Mouse (Mus musculus) urinary bladder, postnatal 10 days (tissue): ENCODE data around the gene Kcnk16.

Source experiments
- DNase-seq: peaks from one replicate; pipeline ENCODE4 v3.0.0; 2022; ENCODE audit warnings: low spot score

Kcnk16 gene

DNA sequence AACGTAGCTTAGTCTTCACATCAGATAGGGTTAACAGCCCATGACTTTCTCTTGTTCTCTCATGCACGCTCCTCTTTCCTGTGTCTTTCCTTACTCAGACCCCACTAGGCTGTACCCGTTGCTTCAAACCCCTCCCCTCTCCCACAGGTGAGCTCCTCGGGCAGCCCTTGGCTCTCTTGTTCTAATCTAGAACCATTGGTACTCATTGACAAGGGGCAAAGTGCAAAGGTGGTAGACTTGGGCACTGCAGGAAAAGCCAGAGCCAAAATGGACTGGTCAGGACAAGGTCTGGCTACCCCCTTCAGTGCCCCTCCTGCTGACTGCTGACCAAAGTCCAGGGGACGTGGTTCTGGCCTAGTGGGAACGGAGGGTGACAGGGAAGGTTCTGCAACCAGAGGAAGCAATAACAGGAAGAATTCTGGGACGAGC lies 38.9 kb downstream of the Kcnk16 start:
- no peak for DNase-seq

DNA sequence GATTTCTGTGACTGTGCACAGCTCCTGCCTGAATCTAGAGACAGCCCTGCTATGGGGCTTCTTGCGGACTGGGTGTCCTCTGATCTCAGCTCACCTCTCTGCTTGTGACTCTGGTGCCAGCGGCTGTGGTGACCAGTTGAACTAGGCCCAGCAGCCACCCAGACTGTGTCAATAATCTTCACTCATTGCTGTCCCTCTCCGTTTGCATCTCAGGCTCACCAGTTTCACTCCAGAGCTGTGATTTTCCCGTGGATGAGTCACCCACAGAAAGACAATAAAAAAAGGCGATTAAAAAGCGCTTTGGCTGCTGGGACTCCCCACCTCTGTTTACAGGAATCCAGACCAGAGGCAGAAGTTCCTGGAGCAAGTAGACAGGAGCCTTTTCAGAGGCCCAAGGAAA lies 39.6 kb downstream of the Kcnk16 start:
- DNase-seq, result no peak

DNA sequence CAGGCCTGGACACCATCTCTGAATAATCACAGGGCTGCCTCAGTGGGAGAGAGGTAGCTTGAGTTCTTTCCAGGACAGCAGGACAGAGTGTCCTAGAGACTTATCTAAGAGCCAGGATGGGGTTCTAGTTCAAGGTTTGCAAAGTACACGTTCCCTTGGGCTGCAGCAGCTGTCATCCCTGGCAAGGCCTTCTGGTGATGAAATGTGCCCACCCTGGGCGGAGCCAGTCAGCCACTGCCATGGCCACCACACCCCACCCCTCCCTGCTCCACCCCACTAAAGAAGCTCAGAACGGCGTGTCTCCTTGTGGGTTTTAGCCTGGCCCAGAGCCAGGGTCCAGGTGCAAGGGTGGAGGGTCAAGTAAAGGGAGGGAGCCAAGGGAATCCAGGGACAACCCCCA lies 40.7 kb downstream of the Kcnk16 start:
- no peak for DNase-seq

DNA sequence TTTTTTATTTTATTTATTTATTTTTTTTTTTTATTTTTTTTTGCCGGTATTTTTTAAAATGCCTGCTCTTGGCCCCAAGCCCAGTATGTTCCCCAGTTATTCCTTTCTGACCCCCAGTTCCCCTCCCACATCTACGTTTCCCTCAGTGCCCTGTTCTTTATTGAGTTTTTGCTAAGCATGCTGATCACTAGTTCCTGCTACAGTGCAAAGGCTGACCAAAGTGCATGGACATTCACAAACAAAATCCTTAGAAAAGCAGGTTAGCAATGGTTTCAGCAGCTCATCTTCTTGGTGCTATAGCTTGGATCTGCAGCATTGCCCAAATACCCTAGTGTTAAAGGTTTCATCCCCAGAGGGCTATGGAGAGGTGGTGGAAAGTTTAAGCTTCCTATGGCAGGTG lies 42.0 kb downstream of the Kcnk16 start:
- DNase-seq, result no peak

DNA sequence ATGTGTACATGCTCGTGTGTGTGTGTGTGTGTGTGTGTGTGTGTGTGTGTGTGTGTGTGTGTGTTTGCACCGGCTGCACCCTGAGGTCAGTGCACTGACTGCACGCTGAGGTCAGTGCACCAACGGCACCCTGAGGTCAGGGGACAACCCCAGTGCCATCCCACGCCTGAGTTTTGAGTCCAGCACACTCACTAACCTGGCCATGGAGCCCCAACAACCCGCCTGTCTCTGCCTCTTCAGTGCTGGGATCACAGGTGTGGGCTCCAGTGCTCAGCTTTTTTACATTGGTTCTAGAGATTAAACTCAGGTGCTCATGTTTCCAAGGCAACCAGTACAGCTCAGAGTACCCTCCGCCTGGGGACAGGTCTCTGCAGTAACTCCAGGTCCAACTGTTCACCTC lies 42.5 kb downstream of the Kcnk16 start:
- no peak for DNase-seq

DNA sequence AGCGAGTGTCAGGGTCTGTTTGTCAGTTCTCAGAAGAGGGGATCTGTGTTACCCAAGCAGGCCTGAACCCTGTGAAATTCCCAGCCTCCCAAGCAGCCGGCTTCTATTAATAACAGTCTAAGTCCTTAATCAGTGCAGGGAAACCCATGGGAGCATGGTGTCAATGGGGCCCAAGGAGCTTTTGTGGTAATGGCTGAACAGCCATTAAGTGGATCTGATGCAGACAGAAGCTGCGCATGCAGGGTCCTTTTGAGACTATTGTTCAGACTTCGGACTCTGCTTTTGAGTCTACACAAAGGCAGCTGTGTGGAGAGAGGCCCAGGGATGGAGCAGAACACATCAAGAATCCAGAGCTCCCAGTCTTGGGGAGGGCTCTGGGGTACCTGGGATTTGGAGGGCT lies 43.5 kb downstream of the Kcnk16 start:
- DNase-seq, result no peak

DNA sequence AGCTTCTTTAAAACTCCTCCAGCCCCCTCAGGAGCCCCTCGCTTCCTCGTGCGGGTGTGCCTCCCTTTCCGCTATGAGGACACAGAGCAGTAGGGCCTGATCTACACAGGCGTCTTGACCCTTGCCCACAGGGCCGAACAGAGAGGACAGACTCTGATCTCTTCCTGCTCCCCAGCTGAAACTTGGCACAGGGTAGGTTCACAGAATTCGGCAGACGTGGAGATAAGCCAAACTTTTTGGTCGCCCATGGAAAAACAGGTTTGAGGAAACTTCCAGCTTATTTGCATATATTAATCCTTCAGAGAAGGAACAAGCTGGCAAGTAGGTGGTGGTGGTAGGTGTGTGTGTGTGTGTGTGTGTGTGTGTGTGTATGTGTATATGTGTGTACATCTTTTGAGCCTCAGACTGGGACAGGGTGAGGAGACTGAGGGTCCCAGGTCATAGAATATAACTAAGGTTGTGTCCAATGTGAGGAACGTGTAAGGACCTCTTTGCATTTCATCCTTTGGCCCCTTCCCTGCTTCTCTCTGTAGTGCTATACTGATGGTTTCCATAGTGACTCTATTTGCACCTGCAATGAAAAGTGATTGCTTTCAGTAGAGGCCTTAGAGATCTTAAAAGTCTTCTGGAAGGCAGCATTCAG lies 44.3 kb downstream of the Kcnk16 start:
- no peak for DNase-seq

DNA sequence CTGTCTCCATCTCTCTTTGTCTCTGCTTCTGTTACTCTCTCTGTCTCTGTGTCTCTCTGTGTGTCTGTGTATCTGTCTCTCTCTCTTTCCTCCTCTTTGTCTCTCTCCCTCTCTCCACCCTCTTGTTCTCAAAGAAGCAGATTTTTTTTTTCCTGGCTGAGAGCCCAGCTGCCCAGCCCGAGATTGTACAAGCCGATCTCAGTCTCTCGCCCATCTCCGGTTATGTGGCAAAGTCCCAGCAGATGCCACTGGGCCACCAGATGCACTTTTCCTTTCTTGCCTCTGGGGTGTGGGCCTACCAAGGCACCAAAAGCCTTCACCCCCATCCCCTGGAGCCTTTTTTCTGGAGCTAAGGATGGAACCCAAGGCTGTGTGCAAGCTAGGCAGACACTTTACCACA lies 44.8 kb downstream of the Kcnk16 start:
- DNase-seq, result no peak

DNA sequence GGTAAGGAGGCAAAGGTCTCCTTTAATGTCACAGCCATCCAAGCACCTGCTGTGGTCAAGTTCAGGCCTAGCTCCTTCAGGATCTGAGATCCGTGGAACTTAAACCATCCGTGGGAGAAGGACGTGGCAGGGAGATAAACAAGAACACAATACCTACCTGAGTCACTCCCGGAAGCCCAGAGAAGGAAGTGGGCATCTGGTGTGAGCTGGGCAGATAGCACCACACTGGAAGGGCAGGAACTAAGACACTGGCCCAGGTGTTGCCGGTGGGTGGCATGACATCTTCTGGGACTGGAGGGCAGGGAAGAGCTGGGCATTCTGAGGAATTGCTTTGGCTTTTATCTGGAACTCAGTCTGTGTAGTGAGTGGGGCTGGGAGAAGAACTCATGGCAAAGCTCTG lies 45.7 kb downstream of the Kcnk16 start:
- no peak for DNase-seq

DNA sequence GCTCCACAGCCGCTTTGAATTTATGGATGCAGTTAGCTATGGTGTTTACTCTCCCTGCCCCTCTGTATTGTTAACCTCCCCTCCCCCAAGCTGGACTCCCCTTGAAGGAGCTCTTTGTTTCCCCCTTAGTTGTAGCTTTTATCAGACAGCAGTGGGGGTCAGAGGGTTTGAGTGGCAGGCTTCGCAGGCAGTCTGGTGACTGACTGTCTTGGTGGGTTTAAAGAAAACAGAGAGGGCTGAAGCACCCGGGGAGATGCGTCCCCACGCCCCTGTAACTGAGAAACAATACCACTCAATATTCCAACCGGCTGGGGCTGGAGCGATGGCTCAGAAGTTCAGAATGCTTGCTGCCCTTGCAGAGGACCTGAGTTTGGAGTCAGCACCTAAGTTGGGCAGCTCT lies 47.9 kb downstream of the Kcnk16 start:
- DNase-seq, result no peak

DNA sequence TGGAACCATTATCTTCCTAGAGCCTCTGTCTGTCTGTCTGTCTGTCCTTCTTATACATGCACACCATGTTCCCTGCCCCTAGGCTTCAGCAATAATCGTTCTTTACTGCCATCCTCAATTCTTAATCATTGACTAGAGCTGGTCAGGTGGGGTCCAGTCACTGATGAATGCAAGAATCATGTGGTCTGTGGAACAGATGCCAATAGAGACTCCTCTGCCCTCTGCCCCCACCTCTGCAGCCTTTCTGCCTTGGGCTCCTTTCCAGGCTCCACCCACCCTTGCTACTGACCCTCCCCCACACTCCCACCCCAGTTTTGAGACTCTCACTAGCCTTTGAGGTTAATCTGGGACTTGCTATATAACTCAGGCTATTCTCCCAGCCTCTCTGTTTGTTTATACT lies 49.1 kb downstream of the Kcnk16 start:
- DNase-seq, result no peak

DNA sequence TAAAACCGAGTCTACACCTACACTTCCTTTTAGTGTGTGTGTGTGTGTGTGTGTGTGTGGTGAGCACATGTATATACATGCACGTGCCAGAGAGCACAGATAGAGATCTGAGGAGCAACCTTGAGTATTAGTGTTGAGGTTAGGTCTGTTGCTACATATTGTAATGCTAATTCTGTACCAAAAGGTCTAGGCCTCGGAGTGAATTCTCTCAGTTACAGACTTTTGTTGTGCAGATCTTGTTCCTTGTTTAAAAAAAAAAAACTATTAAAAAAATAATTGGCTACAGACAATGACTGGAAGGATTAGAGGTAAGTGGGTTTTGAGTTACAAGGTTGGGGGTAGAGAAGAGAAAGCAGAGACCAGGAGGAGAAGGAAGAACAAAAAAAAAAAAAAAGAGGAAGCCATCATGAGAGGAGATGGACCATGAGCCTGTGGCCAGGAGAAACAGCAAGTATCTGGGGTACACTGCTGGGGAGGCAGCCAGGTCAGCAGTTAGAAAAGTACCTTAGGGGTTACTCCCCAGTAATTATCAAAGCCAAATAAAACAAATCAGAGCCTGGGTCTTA lies 51.6 kb downstream of the Kcnk16 start:
- no peak for DNase-seq

DNA sequence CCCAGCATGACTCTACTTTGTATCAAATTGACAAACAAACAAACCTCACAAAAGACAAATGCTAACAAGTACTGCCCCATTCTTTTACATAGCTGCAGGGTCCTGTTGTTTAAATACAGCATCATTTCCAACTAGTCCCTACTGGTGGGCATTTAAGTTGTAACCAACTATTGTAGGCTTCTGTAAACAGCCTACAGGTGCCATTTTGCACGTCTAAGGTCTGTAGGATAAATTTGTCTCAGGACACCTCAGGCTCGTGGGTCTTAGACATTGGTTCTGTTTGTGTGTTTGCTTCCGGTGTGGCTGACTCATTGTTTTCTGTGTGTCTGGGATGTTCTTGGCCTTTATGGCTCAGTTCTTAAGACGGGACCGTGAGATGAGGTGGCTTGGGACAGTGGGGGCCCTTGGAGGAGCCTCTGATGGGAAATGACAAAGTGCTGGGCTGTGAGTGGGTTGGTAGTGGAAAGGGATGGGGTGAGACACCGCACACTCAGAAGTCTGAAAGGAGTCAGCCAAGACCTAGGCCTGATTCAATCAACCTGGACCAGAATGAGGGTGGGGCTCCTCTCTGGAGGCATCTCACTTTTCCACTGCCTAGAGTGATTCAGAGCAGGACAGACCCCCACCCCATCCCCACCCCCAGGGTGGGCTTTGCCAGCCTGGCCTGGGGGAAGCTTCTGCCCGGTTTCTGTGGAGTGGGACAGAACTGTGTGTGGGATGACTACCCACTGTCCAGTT lies 52.3 kb downstream of the Kcnk16 start:
- no peak for DNase-seq

DNA sequence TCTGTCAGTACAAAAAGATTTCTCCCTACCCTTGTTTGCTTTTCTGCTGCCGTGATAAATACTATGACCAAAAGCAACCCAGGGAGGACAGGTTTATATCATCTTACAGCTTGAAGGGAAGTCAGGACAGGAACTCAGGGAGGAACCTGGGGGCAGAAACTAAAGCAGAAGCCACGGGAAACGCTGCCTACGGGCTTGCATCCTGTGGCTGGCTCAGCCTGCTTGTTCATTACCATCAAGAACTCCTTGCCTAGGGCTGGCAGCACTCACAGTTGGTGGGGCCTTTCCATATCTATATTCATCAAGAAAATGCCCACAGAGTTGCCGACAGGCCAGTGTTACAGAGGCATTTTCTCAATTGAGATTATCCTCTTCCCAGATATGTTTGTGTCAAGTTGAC lies 53.2 kb downstream of the Kcnk16 start:
- no peak for DNase-seq

DNA sequence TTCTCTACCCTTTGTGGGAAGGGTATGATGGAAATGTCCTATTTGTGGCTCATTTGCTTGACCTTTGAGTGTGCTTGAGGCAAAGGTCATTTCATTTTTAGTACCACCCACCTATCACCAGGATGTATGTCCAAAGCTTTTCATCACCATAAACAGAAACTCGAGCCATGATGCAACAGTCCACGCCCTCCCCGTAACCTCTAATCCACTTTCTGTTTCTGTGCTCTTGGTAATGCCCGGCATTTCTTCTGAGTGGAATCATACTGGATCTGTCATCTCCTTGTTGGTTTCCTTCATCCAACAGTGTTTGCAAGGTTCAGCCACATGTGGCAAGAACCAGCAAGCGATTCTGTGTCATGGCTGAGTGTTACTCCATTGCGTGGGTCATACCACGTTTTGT lies 54.9 kb downstream of the Kcnk16 start:
- no peak for DNase-seq

DNA sequence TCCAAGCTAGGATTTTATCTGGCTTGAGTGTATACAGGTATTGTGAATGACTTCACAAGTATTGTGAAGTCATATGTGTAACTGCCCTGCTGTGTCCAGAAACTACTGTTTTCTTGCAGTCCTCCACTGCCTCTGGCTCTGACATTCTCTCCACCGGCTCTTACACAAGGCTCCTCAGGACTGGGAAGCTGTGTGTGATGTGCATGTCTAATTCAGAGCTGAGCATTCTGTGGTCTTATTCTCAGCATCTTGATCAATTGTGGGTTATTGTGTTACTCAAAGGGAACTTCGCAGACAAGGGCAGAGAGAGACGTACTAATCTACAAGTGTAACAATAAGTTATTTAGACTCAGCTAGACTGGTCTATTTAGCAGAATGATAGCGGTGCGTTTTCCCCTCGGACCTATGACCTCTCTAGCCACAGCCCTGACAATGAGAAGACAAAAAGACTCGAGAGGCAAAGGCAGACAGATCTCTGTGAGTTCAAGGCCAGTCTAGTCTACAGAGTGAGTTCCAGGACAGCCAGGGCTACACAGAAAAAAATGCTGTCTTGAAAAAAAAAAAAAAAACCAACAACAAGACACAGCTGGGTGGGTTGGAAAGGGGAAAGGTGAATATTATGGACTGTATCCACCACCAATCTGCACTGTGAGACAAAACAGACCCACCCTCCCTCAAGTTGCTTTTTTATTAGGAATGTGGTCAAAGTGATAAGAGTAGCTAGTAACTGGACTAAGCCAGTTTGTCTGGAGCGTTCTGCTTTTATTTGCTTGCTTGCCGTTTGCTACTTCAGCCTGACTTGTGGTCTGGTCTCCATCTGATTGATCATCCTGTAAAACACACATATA lies 57.0 kb downstream of the Kcnk16 start:
- no peak for DNase-seq
